Mouse (Mus musculus): Measurements from ENCODE around the gene Srm. TPM values are rescaled to one million over a fixed set of nuclear protein-coding genes. Genes with fewer than 3 reads are reported as not detected.
A peak's percentile ranks its signal among the peaks of the same experiment; 100 is the strongest.

Srm gene
- total RNA-seq, 2 experiments from 2014 or later, result 60.8 to 250 TPM

- no peak for ATAC-seq (replicated peaks; ENCODE audit: poor library complexity)
These were observed 9.0 kb downstream of the Srm start for GRCm38 (mm10) chr4:148600316-148600715.

DNA sequence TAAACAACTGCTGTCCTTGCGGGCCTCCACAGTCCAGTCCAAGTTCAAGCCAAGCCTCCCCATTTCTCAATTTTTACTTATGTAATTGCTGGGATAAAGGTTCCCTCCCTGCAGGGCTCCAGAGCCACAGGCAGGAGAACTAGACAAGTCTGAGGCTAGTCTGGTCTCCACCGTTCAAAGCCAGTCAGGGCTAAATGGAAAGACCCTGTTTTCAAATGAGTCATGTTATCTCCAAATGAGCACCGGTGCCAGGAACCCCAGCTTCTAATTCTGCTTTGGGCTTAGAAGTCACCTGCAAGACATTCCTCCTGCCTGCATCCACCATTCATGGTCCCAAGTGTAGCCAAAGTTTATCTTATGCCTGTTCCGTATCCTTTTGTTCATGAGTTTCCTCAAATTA is 10.6 kb downstream of the Srm start:
- ATAC-seq (replicated peaks; ENCODE audit: poor library complexity), result no peak

GRCm38 (mm10) chr4:148602357-148603120 is 11.2 kb downstream of the Srm start, which contains the start of gene Masp2:
Gene Masp2 (plus strand): TSS chr4:148602554.
- no peak for ATAC-seq (replicated peaks; ENCODE audit: poor library complexity)

DNA sequence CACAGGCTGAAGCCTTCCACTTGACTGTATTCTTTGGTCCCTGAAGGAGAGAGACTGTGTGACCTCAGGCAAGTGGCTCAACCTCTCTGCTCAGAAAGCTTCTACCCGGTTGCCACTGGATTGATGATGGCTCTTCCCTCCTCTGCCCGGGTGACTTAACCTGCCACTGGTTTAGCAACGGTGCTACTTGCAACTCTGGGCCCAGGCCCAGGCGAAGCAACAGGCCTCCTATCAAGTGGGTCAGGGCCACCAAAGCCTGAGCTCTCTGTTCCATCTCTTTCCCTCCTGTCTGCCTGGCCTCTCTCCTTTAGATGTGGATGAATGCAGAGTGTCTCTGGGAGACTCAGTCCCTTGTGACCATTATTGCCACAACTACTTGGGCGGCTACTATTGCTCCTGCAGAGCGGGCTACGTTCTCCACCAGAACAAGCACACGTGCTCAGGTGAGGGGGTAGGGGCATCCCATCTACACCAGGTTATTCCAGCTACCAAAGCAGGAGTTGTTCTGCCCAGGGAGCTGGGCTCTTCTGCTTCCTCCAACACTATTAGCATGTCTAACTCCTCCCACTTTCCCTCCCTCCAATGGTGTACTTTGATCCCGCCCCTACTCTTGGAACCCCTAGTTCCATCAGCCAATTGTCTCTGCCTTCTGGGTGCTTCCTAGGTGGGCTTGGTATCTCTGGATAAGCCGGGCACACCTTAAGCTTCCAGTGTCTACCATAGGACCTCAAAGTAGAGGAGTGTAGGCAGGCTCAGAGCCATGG is 12.3 kb downstream of the Srm start:
- ATAC-seq (replicated peaks; ENCODE audit: poor library complexity), result no peak

- no peak for ATAC-seq (replicated peaks; ENCODE audit: poor library complexity)
These were observed 12.8 kb downstream of the Srm start for GRCm38 (mm10) chr4:148604141-148604540.

GRCm38 (mm10) chr4:148604541-148605165 is 13.3 kb downstream of the Srm start:
- peak; percentile 85 for ATAC-seq (replicated peaks; ENCODE audit: poor library complexity)

DNA sequence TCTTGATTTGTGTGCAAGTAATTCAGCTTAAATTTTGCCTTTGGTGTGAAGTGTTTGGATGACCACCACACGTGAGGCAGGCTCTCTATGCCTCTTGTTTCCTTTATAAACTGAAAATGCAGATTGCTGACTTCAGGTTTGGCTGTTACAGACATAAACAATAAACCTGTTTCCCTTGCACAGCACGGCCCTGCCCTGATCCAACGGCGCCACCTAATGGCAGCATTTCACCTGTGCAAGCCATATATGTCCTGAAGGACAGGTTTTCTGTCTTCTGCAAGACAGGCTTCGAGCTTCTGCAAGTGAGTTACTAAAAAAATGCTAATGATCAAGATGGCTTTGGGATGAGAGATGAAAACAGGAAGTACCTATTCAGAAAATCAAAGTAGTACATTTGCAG is 16.5 kb downstream of the Srm start:
- ATAC-seq (replicated peaks; ENCODE audit: poor library complexity), result peak; percentile 80

GRCm38 (mm10) chr4:148609805-148610204 is 18.5 kb downstream of the Srm start:
- ATAC-seq (replicated peaks; ENCODE audit: poor library complexity), result no peak

DNA sequence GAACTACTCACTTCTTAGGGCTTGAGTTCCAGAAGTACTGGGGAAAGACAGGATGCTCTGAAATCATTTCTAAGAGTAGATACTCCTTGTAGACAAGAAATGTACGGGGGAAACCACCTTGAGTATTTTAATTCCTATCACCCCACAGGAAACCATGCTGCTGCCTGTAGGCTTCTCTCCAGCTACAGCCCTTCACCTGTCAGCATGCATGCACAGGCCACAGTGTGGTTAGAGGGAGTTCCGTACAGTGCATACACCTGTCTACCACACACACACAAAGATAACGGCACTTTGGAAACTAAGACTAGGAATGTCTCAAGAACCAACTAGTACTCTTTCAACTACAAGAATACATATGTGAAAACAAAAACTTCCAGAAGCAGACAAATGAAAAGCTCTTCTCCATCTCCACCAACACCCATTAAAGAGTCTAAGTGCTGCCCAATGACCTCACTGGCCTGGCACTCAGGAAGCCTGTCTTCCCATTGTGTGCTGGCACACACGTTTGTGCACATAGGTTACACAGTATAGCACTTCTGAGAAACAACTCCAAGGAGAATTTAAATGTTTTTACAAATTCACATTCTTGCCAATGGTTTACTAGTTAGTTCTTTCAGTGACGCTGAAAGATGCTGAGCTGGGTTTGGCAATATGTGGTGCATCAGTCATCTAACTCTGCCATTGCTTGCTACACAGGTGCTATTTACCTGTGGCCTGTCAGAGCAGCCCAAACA is 19.5 kb downstream of the Srm start:
- no peak for ATAC-seq (replicated peaks; ENCODE audit: poor library complexity)

DNA sequence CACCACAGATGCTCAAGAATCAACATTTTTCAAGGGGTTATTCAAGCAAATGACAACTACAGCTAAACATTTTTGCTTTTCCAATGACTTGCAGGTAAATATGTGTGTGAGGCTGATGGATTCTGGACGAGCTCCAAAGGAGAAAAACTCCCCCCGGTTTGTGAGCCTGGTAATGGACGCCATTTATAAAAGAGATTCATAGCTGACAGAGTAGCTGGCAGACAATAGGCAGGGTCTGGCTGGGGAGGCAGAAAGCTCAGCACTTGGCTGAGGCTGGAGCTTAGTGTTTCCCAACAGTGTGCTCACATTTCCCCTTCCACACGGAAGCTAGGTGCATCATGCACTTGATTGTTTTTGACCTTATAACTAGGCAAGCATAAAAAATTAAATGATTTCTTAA is 21.3 kb downstream of the Srm start:
- no peak for ATAC-seq (replicated peaks; ENCODE audit: poor library complexity)

GRCm38 (mm10) chr4:148613738-148614137 is 22.4 kb downstream of the Srm start:
- ATAC-seq (replicated peaks; ENCODE audit: poor library complexity), result no peak

- no peak for ATAC-seq (replicated peaks; ENCODE audit: poor library complexity)
These were observed 28.5 kb downstream of the Srm start for GRCm38 (mm10) chr4:148619805-148620204.

GRCm38 (mm10) chr4:148620718-148621117 is 29.4 kb downstream of the Srm start:
- ATAC-seq (replicated peaks; ENCODE audit: poor library complexity), result no peak

- no peak for ATAC-seq (replicated peaks; ENCODE audit: poor library complexity)
These were observed 31.2 kb downstream of the Srm start for GRCm38 (mm10) chr4:148622485-148622884.

- no peak for ATAC-seq (replicated peaks; ENCODE audit: poor library complexity)
These were observed 32.3 kb downstream of the Srm start for GRCm38 (mm10) chr4:148623609-148624008.

DNA sequence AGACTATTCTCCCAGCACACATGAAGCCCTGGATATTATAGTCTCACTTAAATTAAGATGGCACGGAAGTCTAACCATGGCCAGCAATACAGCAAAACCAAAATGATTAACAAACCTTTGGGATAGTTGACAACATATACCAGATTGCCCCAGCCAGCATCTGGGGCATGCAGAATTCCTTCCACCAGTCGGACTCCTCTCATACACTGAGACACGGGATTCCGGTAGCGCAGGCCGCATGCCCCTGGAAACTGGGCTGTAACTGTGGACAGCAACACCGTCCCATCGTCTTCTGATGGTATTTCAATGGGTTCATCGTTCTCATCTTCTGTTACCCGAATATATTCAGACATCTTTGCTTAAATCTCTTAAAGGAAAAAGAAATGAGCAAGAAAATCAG is 33.7 kb downstream of the Srm start:
- ATAC-seq (replicated peaks; ENCODE audit: poor library complexity), result no peak

DNA sequence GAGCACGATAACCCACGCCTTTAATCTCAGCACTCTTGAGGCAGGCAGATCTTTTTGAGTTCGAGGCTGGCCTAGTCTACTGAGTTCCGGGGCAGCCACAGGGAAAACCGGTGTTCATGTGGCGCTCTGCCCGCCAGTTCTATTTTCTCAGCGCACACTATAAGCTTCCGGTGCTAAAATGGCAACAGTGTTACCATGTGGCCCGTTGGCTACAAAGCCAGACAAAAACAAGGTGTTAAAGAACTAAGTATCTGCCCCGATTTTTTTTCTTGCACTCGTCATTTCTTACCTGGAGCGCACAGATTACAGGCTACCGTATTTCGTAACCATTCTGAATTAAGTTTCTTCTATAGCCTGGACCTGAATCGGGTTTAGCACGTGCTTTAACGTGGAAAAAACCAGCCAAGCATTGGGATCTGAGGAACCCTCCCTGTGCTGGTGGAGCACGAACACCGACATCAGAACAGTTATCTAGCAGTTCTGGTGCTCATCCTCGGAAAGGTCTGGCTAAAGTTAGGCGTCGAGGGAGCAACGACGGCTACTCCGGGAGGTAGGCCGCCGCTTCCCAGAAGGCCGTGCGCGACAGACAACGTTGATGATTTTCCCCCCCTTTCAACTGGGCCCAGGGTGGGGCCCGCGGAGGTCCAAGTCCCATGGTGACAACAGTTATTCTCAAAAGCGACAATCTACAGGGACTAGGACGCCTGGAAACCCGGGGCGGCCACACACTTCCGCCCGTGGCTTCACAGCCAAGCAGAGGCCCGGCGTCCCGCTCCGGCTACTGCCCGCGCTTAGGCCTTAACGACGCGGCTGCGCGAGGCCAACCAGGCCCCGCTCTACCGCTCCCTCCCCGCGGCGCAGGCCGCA is 34.7 kb downstream of the Srm start:
- ATAC-seq (replicated peaks; ENCODE audit: poor library complexity), result peak; percentile 42

GRCm38 (mm10) chr4:148626623-148627185 is 35.4 kb downstream of the Srm start, which contains the start of gene Tardbp:
Gene Tardbp (minus strand): TSS chr4:148627019.
- ATAC-seq (replicated peaks; ENCODE audit: poor library complexity), result peak; percentile 85

DNA sequence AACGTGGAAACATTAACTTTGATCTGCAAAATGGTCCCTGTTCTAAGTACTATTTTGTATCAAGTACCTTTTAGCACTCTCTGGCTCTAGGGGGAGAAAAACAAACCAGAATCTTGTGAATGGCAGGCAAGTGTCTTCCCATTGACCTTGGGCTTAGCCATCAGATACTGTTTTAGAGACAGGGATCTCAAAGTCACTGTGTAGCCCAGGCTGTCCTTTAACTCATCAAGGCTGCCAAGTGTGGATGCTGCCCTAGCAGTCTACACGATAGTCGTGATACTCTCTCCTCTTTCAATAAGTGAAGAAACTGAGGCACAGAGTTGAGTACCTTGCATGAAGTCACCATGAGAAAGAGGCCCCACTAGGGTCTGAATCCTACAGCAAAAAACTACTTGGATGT is 35.9 kb downstream of the Srm start:
- ATAC-seq (replicated peaks; ENCODE audit: poor library complexity), result no peak
